Mouse (Mus musculus) CH12F3 (cell line): ENCODE results near the gene Cntfr.

Experiments
- in situ Hi-C: fragments of 300-500 bp; cut with MboI; formaldehyde crosslinking; loops from 2 replicates; pipeline ENCODE4 v1.14.3; 2020; ENCODE audit warnings: low sequenced_read_pairs

Cntfr gene

GRCm38 (mm10) chr4:41681176-41681575, 15.7 kb downstream of the Cntfr start:
- in situ Hi-C loops: no loop called here

DNA sequence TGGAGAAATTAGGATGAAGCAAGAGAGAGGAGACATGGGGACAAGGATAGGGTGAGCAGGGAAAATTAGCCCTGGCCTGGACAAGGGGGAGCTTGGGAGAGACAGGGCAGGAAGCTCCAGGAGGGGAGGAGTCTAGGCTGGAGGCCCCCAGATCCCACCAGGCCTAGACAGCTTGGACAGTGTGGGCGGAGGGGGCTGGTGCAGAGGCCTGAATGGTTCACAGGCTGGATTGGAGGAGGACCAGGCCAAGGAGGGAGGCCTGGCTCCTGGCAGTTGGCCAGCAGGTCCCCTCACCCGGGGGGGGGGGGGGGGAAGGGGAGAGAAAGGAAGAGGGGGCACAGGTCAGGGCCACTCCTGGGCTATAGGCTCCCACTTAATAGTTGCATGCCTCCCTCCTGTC, 17.6 kb downstream of the Cntfr start:
- in situ Hi-C loops: no loop called here

DNA sequence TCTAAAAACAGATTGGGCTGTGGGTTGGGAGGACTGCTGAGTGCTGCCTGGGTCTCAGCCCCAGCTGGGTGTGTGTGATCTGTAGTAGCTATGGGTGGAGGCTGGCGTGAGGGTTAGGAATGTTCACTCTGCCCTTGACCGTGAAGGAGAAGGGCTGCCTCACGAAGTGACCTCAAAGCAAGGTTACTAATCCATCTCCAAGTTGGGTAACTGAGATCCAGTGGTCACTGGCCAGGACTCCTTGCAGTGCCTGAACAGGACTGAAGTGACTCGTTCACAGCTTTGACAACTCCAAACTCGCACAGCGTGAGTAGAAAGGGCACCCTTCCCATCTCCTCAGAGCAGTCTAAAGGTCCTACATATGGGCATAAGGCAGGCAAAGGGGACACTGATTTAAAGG, 18.0 kb downstream of the Cntfr start:
- in situ Hi-C loops: no loop called here

DNA sequence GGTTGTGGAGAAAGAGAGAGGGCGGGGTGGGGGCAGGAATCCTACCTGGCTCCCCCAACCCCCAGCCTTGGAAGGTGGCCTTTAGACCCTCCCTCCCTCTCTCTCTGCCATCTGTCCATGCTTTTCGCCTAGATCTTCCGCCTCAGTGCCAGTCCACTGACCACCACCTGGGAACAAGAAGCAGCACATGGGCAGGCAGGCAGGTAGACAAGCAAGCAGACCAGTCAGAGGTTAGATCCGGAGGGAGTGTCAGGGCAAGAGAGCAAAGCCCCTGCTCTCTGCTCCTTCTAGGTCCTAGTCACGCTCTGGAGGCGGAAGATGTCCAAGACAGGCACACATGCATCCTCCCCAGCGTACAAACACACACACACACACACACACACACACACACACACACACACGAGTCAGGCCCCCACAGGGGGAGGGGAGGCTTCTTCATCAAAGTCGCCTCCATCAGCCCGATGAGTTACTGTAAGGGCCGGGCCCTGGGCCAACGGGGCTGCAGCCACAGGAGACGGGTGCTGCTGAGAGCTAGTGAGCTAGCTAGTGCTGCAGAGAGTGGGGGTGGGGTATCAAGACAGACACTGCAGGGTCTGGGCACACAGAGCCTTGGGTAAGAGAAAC, 19.8 kb downstream of the Cntfr start:
- in situ Hi-C loops: no loop called here

- in situ Hi-C loops: no loop called here
Observed at GRCm38 (mm10) chr4:41676248-41677005, 20.5 kb downstream of the Cntfr start.

- in situ Hi-C loops: no loop called here
Observed at GRCm38 (mm10) chr4:41673186-41673585, 23.7 kb downstream of the Cntfr start.

GRCm38 (mm10) chr4:41672522-41672963, 24.3 kb downstream of the Cntfr start:
- in situ Hi-C loops: no loop called here

DNA sequence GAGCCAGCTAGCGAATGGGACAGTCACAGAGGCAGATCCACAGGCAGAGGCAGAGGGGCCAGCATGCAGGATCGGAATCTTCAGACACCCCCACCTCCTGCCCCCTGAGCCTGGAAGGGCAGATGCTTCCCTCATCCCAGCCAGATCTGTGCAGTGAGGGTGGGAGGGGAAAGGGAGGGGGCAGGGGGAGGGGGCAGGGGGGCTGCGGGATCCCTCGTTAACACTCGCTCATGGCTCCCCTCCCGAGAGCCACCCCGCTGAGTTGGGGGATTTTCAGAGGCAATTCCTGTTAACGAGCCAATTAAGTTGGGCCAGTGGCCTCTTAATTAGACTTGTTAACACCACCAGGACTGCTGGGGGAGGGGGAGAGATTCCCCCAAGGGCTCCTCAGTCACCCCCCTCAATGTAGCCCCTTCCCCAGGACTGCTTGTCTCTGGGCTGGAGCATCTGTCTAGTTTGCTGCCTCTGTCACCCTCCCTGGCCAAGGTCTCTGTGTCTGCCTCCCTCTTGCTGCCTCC, 24.9 kb downstream of the Cntfr start:
- in situ Hi-C loops: no loop called here

DNA sequence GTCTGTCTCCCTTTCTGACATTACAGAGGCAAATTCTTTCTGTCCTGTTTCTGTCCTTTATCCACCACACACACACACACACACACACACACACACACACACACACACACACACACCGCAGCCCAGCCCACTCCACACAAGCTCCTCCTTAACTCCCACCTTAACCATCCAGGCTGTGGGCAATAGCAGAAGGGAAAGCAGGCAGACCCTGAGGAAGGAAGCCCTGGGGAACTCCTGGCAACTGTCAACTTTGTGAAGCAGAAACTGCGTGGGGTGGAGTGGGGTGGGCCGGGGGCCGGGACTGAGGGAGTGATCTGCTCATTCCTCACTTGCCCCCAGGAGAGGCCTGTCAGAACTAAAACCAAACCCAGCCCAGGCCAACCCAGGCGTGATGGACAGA, 25.4 kb downstream of the Cntfr start:
- in situ Hi-C loops: no loop called here

GRCm38 (mm10) chr4:41670836-41671235, 26.1 kb downstream of the Cntfr start:
- in situ Hi-C loops: no loop called here

DNA sequence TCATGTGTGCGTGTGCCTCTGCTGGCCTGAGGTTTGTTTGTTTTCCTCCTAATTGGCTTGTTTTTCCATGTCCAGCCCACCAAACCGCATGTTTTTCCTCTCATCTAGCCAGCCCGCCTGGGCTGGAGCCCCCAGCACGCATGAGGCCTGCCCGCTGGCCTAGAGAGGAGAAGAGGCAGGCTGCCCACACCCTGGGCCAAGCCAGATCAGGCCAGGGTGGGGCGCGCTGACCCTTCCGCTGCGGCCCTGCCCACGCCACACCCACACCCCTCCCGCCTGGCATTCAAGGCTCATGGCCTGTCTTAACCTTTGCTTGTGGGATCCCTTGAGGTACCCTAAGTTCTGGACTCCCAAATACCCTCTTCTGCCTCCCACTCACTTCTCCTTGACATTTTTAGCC, 30.2 kb downstream of the Cntfr start:
- in situ Hi-C loops: no loop called here

DNA sequence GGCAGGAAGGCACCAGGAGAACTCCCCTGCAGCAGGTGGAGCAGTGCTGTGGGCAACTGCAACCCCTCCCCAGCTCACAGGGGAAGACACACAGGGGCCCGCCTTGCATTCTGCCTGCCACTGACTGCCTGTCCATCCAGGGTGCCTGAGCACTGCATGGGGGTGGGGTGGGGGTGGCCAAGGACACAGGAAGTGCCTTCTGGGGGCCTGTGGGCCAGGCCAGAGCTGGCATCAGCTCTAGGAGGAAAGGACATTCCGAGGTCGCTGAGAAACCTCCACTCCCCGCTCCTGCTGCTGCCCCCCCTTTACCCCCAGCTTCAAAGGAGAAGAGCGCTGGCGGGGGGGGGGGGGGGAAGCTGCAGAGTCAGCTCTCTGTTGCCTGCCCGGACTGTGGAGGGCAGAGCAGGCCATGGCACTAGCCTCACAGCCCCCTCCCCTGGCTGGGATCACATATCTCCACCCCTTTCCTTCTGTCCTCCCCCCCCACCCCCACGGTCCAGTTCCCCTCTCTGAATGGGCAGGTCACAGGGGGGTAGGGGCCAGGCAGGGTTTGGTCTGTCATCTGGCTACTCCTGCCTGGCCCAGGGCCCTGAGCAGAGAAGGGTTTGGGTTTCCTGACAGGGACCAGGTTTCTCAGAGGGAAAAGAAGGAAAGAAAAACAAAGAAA, 31.7 kb downstream of the Cntfr start:
- in situ Hi-C loops: no loop called here

DNA sequence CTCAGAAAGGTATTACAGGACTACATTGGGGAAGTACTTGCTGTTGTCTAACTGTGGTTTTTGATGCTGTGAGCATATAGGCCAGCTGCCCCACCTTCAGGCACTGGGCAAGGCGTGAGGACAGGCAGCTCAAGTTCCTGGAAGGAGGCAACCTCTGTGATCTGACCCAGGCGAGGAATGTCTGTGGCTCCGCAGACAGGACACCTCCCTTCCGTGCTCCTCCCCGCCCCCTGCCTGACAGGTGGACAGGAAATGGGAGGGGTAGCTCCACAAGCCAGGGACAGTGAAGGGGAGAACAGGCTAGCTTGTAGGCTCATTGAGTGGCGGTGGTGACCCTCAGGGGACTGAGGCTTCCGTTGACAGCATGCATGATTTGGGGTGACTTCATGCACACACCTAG, 32.4 kb downstream of the Cntfr start:
- in situ Hi-C loops: no loop called here

DNA sequence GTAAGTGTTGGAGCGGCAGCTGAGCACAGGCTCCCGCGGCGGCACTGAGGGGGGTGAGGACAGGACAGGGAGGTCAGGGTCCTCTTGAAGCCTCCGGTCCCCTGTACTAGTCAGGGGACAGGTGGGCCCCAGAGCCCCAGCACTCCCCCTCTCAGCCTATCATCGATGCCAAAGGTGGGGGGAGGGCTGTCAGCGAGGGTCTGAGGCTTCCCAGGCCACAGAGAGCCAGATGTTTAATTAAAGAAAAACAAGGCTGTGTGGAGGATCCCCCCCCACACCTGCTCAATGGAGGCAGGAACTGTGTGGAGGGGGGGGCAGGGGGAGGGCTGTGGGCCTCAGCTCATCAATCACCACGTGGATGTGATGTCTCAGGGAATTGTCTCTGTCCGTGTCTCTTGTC, 33.3 kb downstream of the Cntfr start:
- in situ Hi-C loops: no loop called here

DNA sequence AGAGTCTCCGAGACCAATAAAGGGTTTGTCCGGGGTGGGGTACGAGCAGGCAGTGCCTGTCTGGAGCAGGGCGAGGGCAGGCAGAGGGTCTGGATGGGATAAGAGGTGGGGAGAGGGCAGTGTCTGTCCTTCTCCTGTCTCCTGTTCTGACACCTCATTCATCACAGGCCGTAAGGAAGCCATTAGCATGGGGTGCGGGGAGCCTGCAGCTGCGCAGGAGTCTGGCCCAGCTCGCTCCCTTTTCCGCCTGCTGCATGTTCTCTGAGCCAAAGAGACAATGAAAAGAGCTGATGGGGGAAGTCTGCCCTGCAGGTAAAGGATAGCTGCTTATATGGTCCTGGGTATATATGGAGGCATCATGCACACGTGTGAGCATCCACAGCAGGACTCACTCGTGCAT, 34.2 kb downstream of the Cntfr start:
- in situ Hi-C loops: no loop called here

GRCm38 (mm10) chr4:41660851-41661430, 35.9 kb downstream of the Cntfr start:
- in situ Hi-C loops: no loop called here

GRCm38 (mm10) chr4:41659556-41659955, 37.3 kb downstream of the Cntfr start:
- in situ Hi-C loops: no loop called here

DNA sequence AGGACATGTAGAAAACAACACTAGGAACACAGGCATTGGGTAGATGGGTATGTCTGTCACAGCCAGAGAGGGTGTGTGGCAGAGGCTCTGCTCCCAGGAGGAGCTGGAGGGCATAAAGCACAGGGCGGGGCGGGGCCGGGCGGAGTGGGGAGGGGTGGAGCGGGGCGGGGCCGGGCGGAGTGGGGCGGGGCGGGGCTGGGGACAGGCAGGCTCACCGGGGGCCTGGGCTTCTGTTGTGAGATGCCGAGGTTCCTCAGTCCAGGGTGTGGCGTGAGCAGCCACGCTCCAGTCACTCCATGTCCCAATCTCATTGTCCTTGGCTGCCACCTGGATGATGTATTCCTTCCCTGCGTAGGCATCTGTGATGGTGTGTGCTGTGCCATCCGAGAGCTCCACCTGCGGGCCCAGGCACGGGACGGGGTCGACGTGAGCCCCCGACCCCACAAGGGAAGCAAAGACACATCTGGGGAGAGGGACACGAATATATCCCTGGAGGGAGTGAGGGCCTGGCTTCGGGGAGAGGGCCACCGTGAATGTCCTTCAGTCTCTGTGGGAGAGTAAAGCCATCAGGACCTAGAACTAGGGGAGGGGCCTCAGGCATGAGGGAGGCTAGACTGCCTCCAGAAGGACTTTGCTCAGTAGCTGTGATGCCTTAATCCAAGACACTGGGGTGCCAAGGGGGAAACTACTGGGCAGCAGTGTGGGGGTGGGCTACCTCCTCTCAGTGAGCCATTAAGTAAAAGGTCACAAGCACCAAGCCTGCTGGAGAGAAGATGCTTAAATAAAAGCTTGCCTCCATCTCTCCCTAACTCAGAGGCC, 38.1 kb downstream of the Cntfr start:
- in situ Hi-C loops: no loop called here

GRCm38 (mm10) chr4:41655525-41655924, 41.4 kb downstream of the Cntfr start:
- in situ Hi-C loops: no loop called here

- in situ Hi-C loops: no loop called here
Observed at GRCm38 (mm10) chr4:41654217-41654616, 42.7 kb downstream of the Cntfr start.

DNA sequence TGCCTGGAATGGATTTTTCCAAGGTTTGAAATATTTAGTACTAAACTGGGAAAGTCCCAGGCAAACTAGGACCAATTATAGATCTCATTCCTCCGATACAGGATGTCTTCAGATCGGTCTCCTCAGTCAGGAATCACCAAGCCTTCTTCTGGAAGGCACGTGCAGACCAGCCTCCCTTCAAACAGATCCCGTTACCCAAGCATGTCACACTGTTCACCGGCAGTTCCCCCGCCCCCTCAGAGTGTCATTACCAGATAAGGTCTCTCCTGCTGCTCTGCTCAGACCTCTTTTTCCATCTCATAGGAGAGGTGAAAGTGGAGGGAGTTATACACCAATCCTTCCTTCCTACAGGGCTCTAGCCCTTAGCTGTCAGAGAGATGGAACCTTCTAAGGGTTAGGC, 43.2 kb downstream of the Cntfr start:
- in situ Hi-C loops: no loop called here
